Mouse (Mus musculus) sigmoid colon, adult 10 weeks (tissue): ENCODE measurements around the gene Fam83b. TPM values are rescaled to one million over a fixed set of nuclear protein-coding genes. Genes with fewer than 3 reads are reported as not detected.

Experiments
- polyA plus RNA-seq: library from polyadenylated mRNA; stranded (reverse); fragments of 350-450 nt; fragmentation: Illumina TruSeq; extraction: RNeasy Lipid Tissue Mini Kit (QIAGEN cat#74804); gene quantifications from one replicate; pipeline ENCODE4 v1.2.3, GENCODE M21; 2014; ENCODE audit warnings: low read depth, low replicate concordance

Fam83b gene
- 67.9 TPM for polyA plus RNA-seq

DNA sequence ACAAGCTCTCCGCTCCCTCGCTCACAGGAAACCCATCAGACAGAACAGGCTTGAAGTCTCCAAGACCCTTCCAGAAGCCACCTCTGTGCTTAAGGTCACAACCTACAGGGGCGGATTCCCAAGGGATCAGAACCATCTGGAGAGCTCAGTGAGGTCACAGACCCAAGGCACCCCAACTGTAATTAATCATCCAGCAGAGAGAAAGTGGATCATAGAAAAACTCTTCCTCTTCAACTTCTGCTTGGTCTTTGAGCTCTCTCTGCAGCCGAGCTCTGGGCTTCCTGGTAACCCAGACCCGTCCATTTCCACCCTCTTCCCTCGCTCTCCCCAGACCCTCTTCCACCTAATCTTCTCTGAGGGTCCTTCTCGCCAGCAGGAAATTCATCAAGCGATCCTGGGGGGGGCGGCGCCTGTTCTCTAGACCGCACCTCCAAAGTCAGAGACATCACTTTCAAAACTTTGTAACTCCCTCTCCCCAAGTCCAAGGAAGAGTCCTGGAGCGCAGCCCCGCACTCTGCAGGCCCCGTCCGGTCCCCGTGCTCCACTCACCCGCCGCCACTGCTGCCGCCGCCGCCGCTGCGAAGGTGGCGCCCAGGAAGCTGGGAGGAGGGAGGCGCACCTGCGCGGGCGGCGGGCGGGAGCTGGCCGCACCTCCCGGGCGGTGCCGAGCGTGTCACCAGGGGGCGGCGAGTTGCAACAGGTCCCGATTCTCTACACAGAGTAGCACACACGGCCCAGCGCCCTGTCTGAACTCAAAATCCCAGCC, at the start of gene Fam83b:
TSS of gene Fam83b (minus strand) at position 602 of the 766 bp plus-strand sequence.

Other genes starting within 250 kb of the Fam83b start
- gene Hcrtr2, start 243.3 kb downstream of the Fam83b start, polyA plus RNA-seq = 0.28 TPM